Mouse (Mus musculus) heart, adult 2 months (tissue): Measurements from ENCODE around the gene Etv5. TPM values are rescaled to one million over a fixed set of nuclear protein-coding genes. Genes with fewer than 3 reads are reported as not detected.

Source experiments
- DNase-seq, 2 experiments: peaks; one replicate each; pipeline ENCODE4 v3.0.0; 2021
- H3K27ac ChIP-seq: fragments of 200-600 bp; 2 replicates; pipeline ENCODE4 v1.8.1; 2022
- H3K27me3 ChIP-seq: fragments of 200-500 bp; 2 replicates; pipeline ENCODE4 v1.6.1; 2012; ENCODE audit warnings: mild to moderate bottlenecking, low read length, inconsistent platforms, mixed read lengths; ENCODE audit not compliant: control insufficient read depth, insufficient read depth
- H3K36me3 ChIP-seq: fragments of 200-500 bp; 2 replicates; pipeline ENCODE4 v1.6.1; 2012; ENCODE audit warnings: low read length, inconsistent platforms; ENCODE audit not compliant: control insufficient read depth, insufficient read depth
- H3K4me1 ChIP-seq: fragments of 200-500 bp; 2 replicates; pipeline ENCODE4 v1.6.1; 2011; ENCODE audit warnings: low read length; ENCODE audit not compliant: control insufficient read depth, insufficient read depth
- H3K4me3 ChIP-seq: fragments of 200-600 bp; 2 replicates; pipeline ENCODE4 v1.8.1; 2022
- H3K79me2 ChIP-seq: fragments of 200-500 bp; replicated peaks from 2 replicates; pipeline ENCODE4 v1.6.1; 2012; ENCODE audit warnings: mild to moderate bottlenecking, inconsistent platforms, low read length, moderate library complexity, mixed read lengths; ENCODE audit not compliant: control insufficient read depth, insufficient read depth
- H3K9ac ChIP-seq: fragments of 200-500 bp; 2 replicates; pipeline ENCODE4 v1.6.1; 2012; ENCODE audit warnings: low read depth, mild to moderate bottlenecking, control low read depth, inconsistent platforms, low read length, mixed read lengths
- CTCF ChIP-seq: fragments of 200-600 bp; IDR thresholded peaks from 2 replicates; pipeline ENCODE4 v1.8.1; 2022; ENCODE audit warnings: antibody characterized with exemption, mild to moderate bottlenecking, moderate library complexity
- EP300 ChIP-seq: fragments of 200-500 bp; IDR thresholded peaks from 2 replicates; pipeline ENCODE4 v1.6.1; 2011; ENCODE audit warnings: low read depth, low read length, control low read depth; ENCODE audit not compliant: insufficient read depth
- POLR2A ChIP-seq: fragments of 200-500 bp; IDR thresholded peaks from 2 replicates; pipeline ENCODE4 v1.6.1; 2011; ENCODE audit warnings: mild to moderate bottlenecking, low read depth, low read length, control low read depth; ENCODE audit not compliant: insufficient read depth
- WGBS: fragments of 180-500 bp; shearing (Covaris S2); methylation state at CpG from one replicate; pipeline ENCODE4 v1.1.7; 2018; 5-methylcytosine and 5-hydroxymethylcytosine counted together
- intact Hi-C: fragments of 180-260 bp; cut with DNase I; formaldehyde crosslinking; loops from one replicate; pipeline ENCODE4 v1.15.1; 2025
- polyA plus RNA-seq: library from polyadenylated mRNA; depleted of rRNA; stranded (reverse); fragments of >200 nt; gene quantifications from 2 replicates; pipeline ENCODE4 v1.2.3, GENCODE M21; 2012
- total RNA-seq, 2 experiments: library from RNA; stranded (reverse); gene quantifications; 2 replicates each; pipeline ENCODE4 v1.2.3; 2021

Etv5 gene
- total and polyA plus RNA-seq, 3 experiments: 6.9 to 12.0 (median 10.0) TPM

DNA sequence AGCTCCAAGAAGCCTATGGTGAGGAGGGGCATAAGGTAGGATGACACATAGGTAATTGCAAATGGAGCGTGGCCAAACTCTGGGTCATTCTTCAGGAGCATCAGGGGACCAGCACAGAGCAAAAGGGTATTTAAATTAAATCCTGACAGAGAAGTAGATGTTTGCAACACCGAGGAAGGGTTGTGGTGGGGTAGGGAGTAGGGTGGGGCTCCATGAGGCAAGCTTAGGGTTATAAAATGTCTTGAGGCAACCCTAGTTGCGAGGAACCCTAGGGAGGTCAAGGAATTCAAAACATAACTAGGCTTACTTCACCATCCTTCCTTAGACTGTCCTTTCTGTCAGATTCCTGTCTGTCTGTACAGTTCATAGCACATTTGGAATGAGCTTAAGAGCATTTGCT, 85.9 kb downstream of the Etv5 start:
- no peaks in the 10 kb centered on the region for H3K36me3 ChIP-seq
- H3K4me1 ChIP-seq: no peaks in the 10 kb centered on the region; the same call in 1 of the 2 replicates
- H3K27ac ChIP-seq: no peak overlapping the region
- intact Hi-C loops: no loop called here
- H3K79me2 ChIP-seq: no peaks in the 10 kb centered on the region
- H3K9ac ChIP-seq: no peak overlapping the region
- TF ChIP-seq CTCF (no peak), EP300 (no peak), POLR2A (no peak)
- no peak for DNase-seq
- no peak overlapping the region for H3K4me3 ChIP-seq
- WGBS: 84% methylated on average over 3 of the region's 3 CpGs
- no peaks in the 10 kb centered on the region for H3K27me3 ChIP-seq

DNA sequence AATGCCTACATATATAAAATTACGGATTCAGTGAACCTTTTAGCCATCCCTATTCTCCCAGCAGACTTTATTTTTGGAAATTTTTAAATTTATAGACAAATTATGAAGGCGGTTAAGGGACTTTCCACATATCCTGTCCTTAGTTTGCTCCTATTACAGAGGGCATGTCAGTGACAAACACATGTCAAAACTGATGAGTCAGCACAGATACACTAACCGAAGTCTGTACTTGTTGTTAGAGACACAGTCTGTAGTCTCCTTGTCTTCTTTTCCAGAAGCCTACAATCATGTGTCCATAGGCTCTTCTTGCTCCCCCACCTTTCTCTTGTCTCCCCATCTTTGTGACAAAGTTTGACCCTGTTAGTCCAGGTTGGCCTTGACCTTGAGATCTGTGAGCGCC, 88.3 kb downstream of the Etv5 start:
- H3K27me3 ChIP-seq: no peaks in the 10 kb centered on the region
- no peak for TF ChIP-seq CTCF
- TF ChIP-seq POLR2A: no peak
- no peak for TF ChIP-seq EP300
- intact Hi-C loops: no loop called here
- H3K4me3 ChIP-seq: no peak overlapping the region
- H3K36me3 ChIP-seq: no peaks in the 10 kb centered on the region
- H3K79me2 ChIP-seq: no peaks in the 10 kb centered on the region
- H3K9ac ChIP-seq: no peak overlapping the region
- no peaks in the 10 kb centered on the region; the same call in 1 of the 2 replicates for H3K4me1 ChIP-seq
- no peak for DNase-seq
- WGBS: 94% methylated on average over 4 of the region's 4 CpGs
- H3K27ac ChIP-seq: no peak overlapping the region

DNA sequence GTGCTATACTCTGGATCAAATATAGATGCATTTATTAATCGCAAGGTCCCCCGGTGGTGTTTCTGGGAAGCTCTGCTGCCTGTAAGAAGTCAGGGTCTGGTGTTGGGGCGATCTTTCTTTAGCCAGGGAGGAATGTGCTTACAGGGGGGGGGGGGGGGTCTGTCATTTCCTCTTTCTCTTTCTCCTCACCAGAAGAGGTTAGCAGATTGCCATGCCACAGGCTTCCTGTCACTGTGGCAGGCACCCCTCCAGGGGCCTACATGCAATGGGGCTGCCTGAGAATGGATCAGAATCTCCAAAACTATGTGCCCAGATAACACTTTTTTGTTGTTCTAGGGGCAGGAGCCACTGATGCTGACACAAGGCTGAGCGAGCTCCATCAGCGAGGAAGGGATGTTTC, 89.7 kb downstream of the Etv5 start:
- H3K27ac ChIP-seq: no peak overlapping the region
- WGBS: 59% methylated on average over 5 of the region's 5 CpGs
- no peak for TF ChIP-seq EP300
- TF ChIP-seq CTCF: no peak
- TF ChIP-seq POLR2A: no peak
- H3K27me3 ChIP-seq: no peaks in the 10 kb centered on the region
- no peaks in the 10 kb centered on the region for H3K36me3 ChIP-seq
- H3K9ac ChIP-seq: no peak overlapping the region
- H3K4me3 ChIP-seq: no peak overlapping the region
- DNase-seq: no peak
- H3K4me1 ChIP-seq: no peaks in the 10 kb centered on the region; the same call in 1 of the 2 replicates
- no peaks in the 10 kb centered on the region for H3K79me2 ChIP-seq
- intact Hi-C loops: no loop called here

- H3K9ac ChIP-seq: no peak overlapping the region
- 45% methylated on average over 16 of the region's 16 CpGs for WGBS
- H3K79me2 ChIP-seq: no peaks in the 10 kb centered on the region
- DNase-seq: no peak
- H3K27ac ChIP-seq: no peak overlapping the region
- no peak overlapping the region for H3K4me3 ChIP-seq
- H3K4me1 ChIP-seq: no peaks in the 10 kb centered on the region; the same call in 1 of the 2 replicates
- H3K36me3 ChIP-seq: no peaks in the 10 kb centered on the region
- TF ChIP-seq CTCF (no peak), POLR2A (no peak), EP300 (no peak)
- intact Hi-C loops: no loop called here
- no peaks in the 10 kb centered on the region for H3K27me3 ChIP-seq
Observed at GRCm38 (mm10) chr16:22348478-22349270, 90.8 kb downstream of the Etv5 start.

GRCm38 (mm10) chr16:22348014-22348413, 91.5 kb downstream of the Etv5 start:
- Histone ChIP-seq H3K79me2 (no peaks in the 10 kb centered on the region), H3K4me3 (no peak overlapping the region), H3K27ac (no peak overlapping the region), H3K9ac (no peak overlapping the region), H3K4me1 (no peaks in the 10 kb centered on the region; the same call in 1 of the 2 replicates), H3K27me3 (no peaks in the 10 kb centered on the region), H3K36me3 (no peaks in the 10 kb centered on the region)
- intact Hi-C loops: no loop called here
- TF ChIP-seq EP300 (no peak), POLR2A (no peak), CTCF (no peak)
- DNase-seq: no peak
- 82% methylated on average over 4 of the region's 4 CpGs for WGBS

DNA sequence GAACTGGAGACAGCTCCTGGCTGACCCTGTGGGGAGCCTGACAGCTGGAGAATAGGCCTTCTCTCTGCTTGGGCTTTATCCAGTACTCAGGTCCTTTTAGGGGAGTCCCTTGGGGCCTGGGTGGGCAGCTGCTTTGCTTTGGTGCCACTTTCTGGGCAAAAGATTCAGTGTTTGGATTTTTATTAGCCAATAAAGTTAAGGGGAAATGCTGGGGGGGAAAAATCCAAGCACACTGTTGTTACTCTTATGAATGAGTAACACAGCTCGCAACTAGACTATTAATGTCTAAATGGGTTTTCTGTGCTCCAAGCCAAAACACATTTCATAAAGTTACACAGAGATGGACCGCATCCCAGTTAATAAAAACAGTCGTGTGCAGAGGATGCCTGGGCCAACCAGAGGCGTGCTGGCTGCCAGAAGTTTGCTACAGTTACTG, 98.3 kb downstream of the Etv5 start:
- DNase-seq: peak; percentile 25 to 44
- Histone ChIP-seq H3K4me1 (no peaks in the 10 kb centered on the region), H3K27ac (no peak overlapping the region), H3K36me3 (no peaks in the 10 kb centered on the region), H3K9ac (no peak overlapping the region), H3K4me3 (no peak overlapping the region), H3K79me2 (no peaks in the 10 kb centered on the region), H3K27me3 (no peaks in the 10 kb centered on the region)
- TF ChIP-seq CTCF (no peak), EP300 (no peak), POLR2A (no peak)
- 68% methylated on average over 4 of the region's 4 CpGs for WGBS
- intact Hi-C loops: no loop called here
